Mouse (Mus musculus): Measurements from ENCODE around the gene Dapk2. TPM values are rescaled to one million over a fixed set of nuclear protein-coding genes. Genes with fewer than 3 reads are reported as not detected.

Dapk2 gene
- polyA plus RNA-seq, 1 experiment = 32.8 TPM

- WGBS = 46% methylated on average over 6 of the region's 6 CpGs
- Histone ChIP-seq H3K4me1 (ENCODE audit: control insufficient read depth, insufficient read depth, low read length) (peaks cover 2% of the 10 kb centered on the region; the same call in 1 of the 2 replicates), H3K4me3 (replicated peaks; ENCODE audit: extremely low read depth, low read depth, low read length) (no peak overlapping the region)
- TF ChIP-seq POLR2A (IDR thresholded peaks at IDR 0.05; ENCODE audit: borderline replicate concordance, extremely low read depth, low read depth, low read length) = no peak
- TF ChIP-seq CTCF (IDR thresholded peaks at IDR 0.05; ENCODE audit: insufficient read depth, low read length) = no peak
- no peak for DNase-seq
These were observed 93.2 kb downstream of the Dapk2 start for GRCm38 (mm10) chr9:66251159-66251691.

- WGBS = 57% methylated on average over 2 of the region's 2 CpGs
- H3K4me3 ChIP-seq (replicated peaks; ENCODE audit: extremely low read depth, low read depth, low read length) = no peak overlapping the region
- no peak for DNase-seq
- H3K4me1 ChIP-seq (ENCODE audit: control insufficient read depth, insufficient read depth, low read length) = no peaks in the 10 kb centered on the region
- TF ChIP-seq POLR2A (IDR thresholded peaks at IDR 0.05; ENCODE audit: borderline replicate concordance, extremely low read depth, low read depth, low read length) (no peak), CTCF (IDR thresholded peaks at IDR 0.05; ENCODE audit: insufficient read depth, low read length) (no peak)
These were observed 103.7 kb downstream of the Dapk2 start for GRCm38 (mm10) chr9:66261741-66262140.

GRCm38 (mm10) chr9:66263701-66264100 is 105.7 kb downstream of the Dapk2 start:
- TF ChIP-seq POLR2A (IDR thresholded peaks at IDR 0.05; ENCODE audit: borderline replicate concordance, extremely low read depth, low read depth, low read length) (no peak), CTCF (IDR thresholded peaks at IDR 0.05; ENCODE audit: insufficient read depth, low read length) (no peak)

GRCm38 (mm10) chr9:66265645-66266044 is 107.6 kb downstream of the Dapk2 start:
- Histone ChIP-seq H3K4me1 (ENCODE audit: control insufficient read depth, insufficient read depth, low read length) (no peaks in the 10 kb centered on the region), H3K4me3 (replicated peaks; ENCODE audit: extremely low read depth, low read depth, low read length) (no peak overlapping the region)
- no peak for TF ChIP-seq CTCF (IDR thresholded peaks at IDR 0.05; ENCODE audit: insufficient read depth, low read length)
- no peak for TF ChIP-seq POLR2A (IDR thresholded peaks at IDR 0.05; ENCODE audit: borderline replicate concordance, extremely low read depth, low read depth, low read length)
- no peak for DNase-seq
- 23% methylated on average over 2 of the region's 2 CpGs for WGBS

More at GRCm38 (mm10) chr9:66263701-66264100, 105.7 kb downstream of the Dapk2 start:
- WGBS = 83% methylated on average over 2 of the region's 2 CpGs
- Histone ChIP-seq H3K4me1 (ENCODE audit: control insufficient read depth, insufficient read depth, low read length) (no peaks in the 10 kb centered on the region), H3K4me3 (replicated peaks; ENCODE audit: extremely low read depth, low read depth, low read length) (no peak overlapping the region)
- DNase-seq = no peak

- Histone ChIP-seq H3K4me3 (replicated peaks; ENCODE audit: extremely low read depth, low read depth, low read length) (no peak overlapping the region), H3K4me1 (ENCODE audit: control insufficient read depth, insufficient read depth, low read length) (no peaks in the 10 kb centered on the region)
- TF ChIP-seq POLR2A (IDR thresholded peaks at IDR 0.05; ENCODE audit: borderline replicate concordance, extremely low read depth, low read depth, low read length) (no peak), CTCF (IDR thresholded peaks at IDR 0.05; ENCODE audit: insufficient read depth, low read length) (no peak)
- no peak for DNase-seq
- WGBS = 61% methylated on average over 5 of the region's 5 CpGs
These were observed 108.5 kb downstream of the Dapk2 start for GRCm38 (mm10) chr9:66266237-66267170.

- TF ChIP-seq CTCF (IDR thresholded peaks at IDR 0.05; ENCODE audit: insufficient read depth, low read length) = no peak
- TF ChIP-seq POLR2A (IDR thresholded peaks at IDR 0.05; ENCODE audit: borderline replicate concordance, extremely low read depth, low read depth, low read length) = no peak
- DNase-seq = no peak
- H3K4me3 ChIP-seq (replicated peaks; ENCODE audit: extremely low read depth, low read depth, low read length) = no peak overlapping the region
- WGBS = 85% methylated on average over 4 of the region's 4 CpGs
- no peaks in the 10 kb centered on the region for H3K4me1 ChIP-seq (ENCODE audit: control insufficient read depth, insufficient read depth, low read length)
These were observed 110.8 kb downstream of the Dapk2 start for GRCm38 (mm10) chr9:66268804-66269203.

- no peak overlapping the region for H3K4me3 ChIP-seq (replicated peaks; ENCODE audit: extremely low read depth, low read depth, low read length)
- TF ChIP-seq POLR2A (IDR thresholded peaks at IDR 0.05; ENCODE audit: borderline replicate concordance, extremely low read depth, low read depth, low read length) (no peak), CTCF (IDR thresholded peaks at IDR 0.05; ENCODE audit: insufficient read depth, low read length) (no peak)
- 58% methylated on average over 4 of the region's 4 CpGs for WGBS
- 0 out of 2 replicates have a peak, but pooled peaks cover 4% of the 10 kb centered on the region for H3K4me1 ChIP-seq (ENCODE audit: control insufficient read depth, insufficient read depth, low read length)
- DNase-seq = no peak
These were observed 112.0 kb downstream of the Dapk2 start for GRCm38 (mm10) chr9:66270038-66270437.

- Histone ChIP-seq H3K4me1 (ENCODE audit: control insufficient read depth, insufficient read depth, low read length) (peaks cover 10% of the 10 kb centered on the region), H3K4me3 (replicated peaks; ENCODE audit: extremely low read depth, low read depth, low read length) (no peak overlapping the region)
- no peak for DNase-seq
- WGBS = 60% methylated on average over 5 of the region's 5 CpGs
- TF ChIP-seq CTCF (IDR thresholded peaks at IDR 0.05; ENCODE audit: insufficient read depth, low read length) = no peak
These were observed 113.7 kb downstream of the Dapk2 start for GRCm38 (mm10) chr9:66271726-66272125.

- TF ChIP-seq POLR2A (IDR thresholded peaks at IDR 0.05; ENCODE audit: borderline replicate concordance, extremely low read depth, low read depth, low read length) (no peak), CTCF (IDR thresholded peaks at IDR 0.05; ENCODE audit: insufficient read depth, low read length) (no peak)
- DNase-seq = no peak
- Histone ChIP-seq H3K4me1 (ENCODE audit: control insufficient read depth, insufficient read depth, low read length) (peaks cover 10% of the 10 kb centered on the region), H3K4me3 (replicated peaks; ENCODE audit: extremely low read depth, low read depth, low read length) (no peak overlapping the region)
- WGBS = 98% methylated on average over 1 of the region's 1 CpGs
These were observed 115.6 kb downstream of the Dapk2 start for GRCm38 (mm10) chr9:66273632-66274031.

- H3K4me3 ChIP-seq (replicated peaks; ENCODE audit: extremely low read depth, low read depth, low read length) = no peak overlapping the region
- DNase-seq = no peak
- TF ChIP-seq POLR2A (IDR thresholded peaks at IDR 0.05; ENCODE audit: borderline replicate concordance, extremely low read depth, low read depth, low read length) = no peak
- TF ChIP-seq CTCF (IDR thresholded peaks at IDR 0.05; ENCODE audit: insufficient read depth, low read length) = no peak
- peaks cover 10% of the 10 kb centered on the region for H3K4me1 ChIP-seq (ENCODE audit: control insufficient read depth, insufficient read depth, low read length)
- WGBS = 61% methylated on average over 3 of the region's 3 CpGs
These were observed 116.6 kb downstream of the Dapk2 start for GRCm38 (mm10) chr9:66274657-66275056.
